Mouse (Mus musculus): Measurements from ENCODE around the gene Olfr643.
"Not testable (repeated sequence)": the region's sequence is repeated elsewhere in the genome, so short reads cannot be mapped to it uniquely, and the experiment has no call there.

Gene Olfr643

GRCm38 (mm10) chr7:104018953-104019352, 118.3 kb downstream of the Olfr643 start:
- no peak for DNase-seq (ENCODE audit: low spot score)

- DNase-seq (ENCODE audit: low spot score): no peak
These were observed 120.0 kb downstream of the Olfr643 start, which contains the start of gene Olfr639 for GRCm38 (mm10) chr7:104017203-104017602. TSS of gene Olfr639 (minus strand) at chr7:104017303.

- no peak for DNase-seq (ENCODE audit: low spot score)
These were observed 138.1 kb downstream of the Olfr643 start for GRCm38 (mm10) chr7:103999124-103999523.

GRCm38 (mm10) chr7:103998446-103998845, 138.8 kb downstream of the Olfr643 start, which contains the start of gene Olfr638:
TSS of gene Olfr638 (plus strand) at chr7:103998746.
- no peak for DNase-seq (ENCODE audit: low spot score)

- DNase-seq (ENCODE audit: low spot score): no peak
These were observed 165.4 kb downstream of the Olfr643 start for GRCm38 (mm10) chr7:103971782-103972181.

- DNase-seq (ENCODE audit: low spot score): no peak
These were observed 166.4 kb downstream of the Olfr643 start, which contains the start of gene Olfr635 for GRCm38 (mm10) chr7:103970852-103971251. TSS of gene Olfr635 (plus strand) at chr7:103971152.

- DNase-seq (ENCODE audit: low spot score): not testable (repeated sequence)
These were observed 170.3 kb downstream of the Olfr643 start for GRCm38 (mm10) chr7:103966873-103967272.
